Mouse (Mus musculus) midbrain, embryonic 16.5 days (tissue): ENCODE measurements around the gene Map3k5. TPM values are rescaled to one million over a fixed set of nuclear protein-coding genes. Genes with fewer than 3 reads are reported as not detected.

Experiments used
- ATAC-seq: fragments of 200-750 bp; cut with Nextera tagmentation; 2 replicates; pipeline ENCODE4 v1.8.0; 2017; ENCODE audit warnings: moderate TSS enrichment
- H3K27ac ChIP-seq: fragments of 300-500 bp; sonication (generic); 2 replicates; pipeline ENCODE4 v1.5.1; 2014; ENCODE audit warnings: mild to moderate bottlenecking, low read length, mixed read lengths
- H3K27me3 ChIP-seq: fragments of 300-500 bp; sonication (generic); 2 replicates; pipeline ENCODE4 v1.6.1; 2014; ENCODE audit warnings: low read depth, low read length, mixed read lengths; ENCODE audit not compliant: control insufficient read depth, insufficient read depth
- H3K36me3 ChIP-seq: fragments of 300-500 bp; sonication (generic); 2 replicates; pipeline ENCODE4 v1.6.1; 2014; ENCODE audit warnings: mild to moderate bottlenecking, low read length, moderate library complexity, mixed read lengths; ENCODE audit not compliant: control insufficient read depth, insufficient read depth
- H3K4me1 ChIP-seq: fragments of 300-500 bp; sonication (generic); 2 replicates; pipeline ENCODE4 v1.6.1; 2014; ENCODE audit warnings: mild to moderate bottlenecking, low read length, mixed read lengths; ENCODE audit not compliant: control insufficient read depth, insufficient read depth
- H3K4me2 ChIP-seq: fragments of 300-500 bp; sonication (generic); 2 replicates; pipeline ENCODE4 v1.6.1; 2014; ENCODE audit warnings: mild to moderate bottlenecking, low read length, mixed read lengths
- H3K4me3 ChIP-seq: fragments of 300-500 bp; sonication (generic); 2 replicates; pipeline ENCODE4 v1.5.1; 2014; ENCODE audit warnings: low read depth, mild to moderate bottlenecking, low read length, moderate library complexity, mixed read lengths
- H3K9ac ChIP-seq: fragments of 300-500 bp; sonication (generic); 2 replicates; pipeline ENCODE4 v1.6.1; 2014; ENCODE audit warnings: low read depth, low read length, mixed read lengths
- H3K9me3 ChIP-seq: fragments of 300-500 bp; sonication (generic); replicated peaks from 2 replicates; pipeline ENCODE4 v1.6.1; 2014; ENCODE audit warnings: mild to moderate bottlenecking, low read length, mixed read lengths; ENCODE audit not compliant: control insufficient read depth, poor library complexity, severe bottlenecking
- WGBS: fragments of 180-500 bp; shearing (Covaris S2); extraction: QIAGEN DNeasy Blood & Tissue Kit; methylation state at CpG from one replicate; pipeline ENCODE4 v1.1.7; 2014; 5-methylcytosine and 5-hydroxymethylcytosine counted together
- polyA plus RNA-seq: library from polyadenylated mRNA; unstranded; fragments of >200 nt; fragmentation: Nextera tagmentation; extraction: Ambion mirVana; gene quantifications from 2 replicates; pipeline ENCODE4 v1.2.1, GENCODE M21; 2015

Map3k5 gene
- polyA plus RNA-seq, 1 experiment from 2014 or later, result 1.2 TPM

DNA sequence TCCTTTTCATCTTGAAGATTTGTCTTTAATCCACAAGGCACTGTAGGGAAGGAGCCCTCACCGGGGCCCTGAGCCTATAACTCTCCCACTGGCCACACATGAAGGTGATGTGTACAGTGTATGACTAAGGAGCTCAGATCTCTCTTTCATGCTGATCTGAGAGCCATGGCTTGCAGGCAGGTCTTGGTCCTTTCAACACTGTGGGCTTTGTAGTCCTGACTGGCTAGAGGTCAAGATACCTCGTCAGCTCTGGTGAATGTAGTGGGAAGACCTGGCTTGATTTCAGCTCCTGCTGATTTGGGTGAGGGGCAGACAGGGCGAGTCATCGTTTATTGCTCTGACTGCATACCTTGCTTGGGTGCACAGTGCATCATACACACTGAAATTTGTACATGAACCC lies 171.3 kb downstream of the Map3k5 start:
- Histone ChIP-seq H3K36me3 (no peaks in the 10 kb centered on the region), H3K4me1 (no peaks in the 10 kb centered on the region), H3K4me2 (no peak overlapping the region), H3K9ac (no peak overlapping the region), H3K27me3 (no peaks in the 10 kb centered on the region), H3K9me3 (no peaks in the 10 kb centered on the region), H3K4me3 (no peak overlapping the region), H3K27ac (no peak overlapping the region)
- 83% methylated on average over 4 of the region's 4 CpGs for WGBS
- ATAC-seq, result no peak

DNA sequence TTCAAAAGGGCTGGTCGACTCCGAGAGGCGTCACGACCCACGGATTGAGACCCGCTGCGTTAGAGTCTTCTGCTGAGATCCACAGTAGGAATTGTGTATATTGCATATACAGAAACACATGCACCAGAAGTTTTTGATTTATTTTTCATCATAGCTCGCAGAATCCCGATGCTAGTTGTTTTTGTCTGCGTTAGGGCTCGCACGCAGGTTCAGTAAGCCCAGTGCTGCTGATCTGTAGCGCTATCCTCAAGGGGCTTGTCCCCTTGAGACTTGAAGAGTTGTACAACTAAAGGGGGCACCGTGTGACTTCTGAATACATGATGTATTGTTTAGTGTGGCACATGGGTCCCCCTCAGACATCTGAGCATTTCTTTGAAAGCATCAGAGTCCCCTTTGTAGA lies 172.8 kb downstream of the Map3k5 start:
- 90% methylated on average over 14 of the region's 14 CpGs for WGBS
- H3K4me3 ChIP-seq, result no peak overlapping the region
- H3K4me2 ChIP-seq, result no peak overlapping the region
- no peaks in the 10 kb centered on the region for H3K4me1 ChIP-seq
- H3K27me3 ChIP-seq, result no peaks in the 10 kb centered on the region
- no peaks in the 10 kb centered on the region for H3K36me3 ChIP-seq
- no peak overlapping the region for H3K27ac ChIP-seq
- H3K9me3 ChIP-seq, result no peaks in the 10 kb centered on the region
- no peak overlapping the region for H3K9ac ChIP-seq
- ATAC-seq, result no peak

DNA sequence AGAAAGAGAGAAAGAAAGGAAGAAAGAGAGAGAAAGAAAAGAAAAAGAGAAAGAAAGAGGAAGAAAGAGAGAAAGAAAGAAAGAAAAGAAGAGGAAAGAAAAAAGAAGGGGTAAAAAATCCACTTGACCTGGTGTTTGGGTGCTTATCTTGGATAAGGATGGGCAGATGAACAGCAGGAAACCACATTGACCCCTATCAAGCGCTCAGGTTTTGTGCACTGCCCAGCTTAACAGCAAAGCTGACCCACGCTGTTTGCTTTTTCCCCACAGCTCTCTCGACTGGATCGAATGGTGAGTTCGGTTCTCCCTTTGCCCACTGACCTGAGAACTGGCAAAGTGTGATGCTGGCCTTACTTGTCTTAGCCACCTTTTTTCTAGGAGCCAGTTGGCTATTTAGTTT lies 177.2 kb downstream of the Map3k5 start:
- WGBS, result 85% methylated on average over 5 of the region's 5 CpGs
- Histone ChIP-seq H3K9ac (no peak overlapping the region), H3K9me3 (no peaks in the 10 kb centered on the region), H3K4me1 (no peaks in the 10 kb centered on the region), H3K4me2 (no peak overlapping the region), H3K36me3 (no peaks in the 10 kb centered on the region), H3K27me3 (no peaks in the 10 kb centered on the region), H3K27ac (no peak overlapping the region), H3K4me3 (no peak overlapping the region)
- no peak for ATAC-seq

DNA sequence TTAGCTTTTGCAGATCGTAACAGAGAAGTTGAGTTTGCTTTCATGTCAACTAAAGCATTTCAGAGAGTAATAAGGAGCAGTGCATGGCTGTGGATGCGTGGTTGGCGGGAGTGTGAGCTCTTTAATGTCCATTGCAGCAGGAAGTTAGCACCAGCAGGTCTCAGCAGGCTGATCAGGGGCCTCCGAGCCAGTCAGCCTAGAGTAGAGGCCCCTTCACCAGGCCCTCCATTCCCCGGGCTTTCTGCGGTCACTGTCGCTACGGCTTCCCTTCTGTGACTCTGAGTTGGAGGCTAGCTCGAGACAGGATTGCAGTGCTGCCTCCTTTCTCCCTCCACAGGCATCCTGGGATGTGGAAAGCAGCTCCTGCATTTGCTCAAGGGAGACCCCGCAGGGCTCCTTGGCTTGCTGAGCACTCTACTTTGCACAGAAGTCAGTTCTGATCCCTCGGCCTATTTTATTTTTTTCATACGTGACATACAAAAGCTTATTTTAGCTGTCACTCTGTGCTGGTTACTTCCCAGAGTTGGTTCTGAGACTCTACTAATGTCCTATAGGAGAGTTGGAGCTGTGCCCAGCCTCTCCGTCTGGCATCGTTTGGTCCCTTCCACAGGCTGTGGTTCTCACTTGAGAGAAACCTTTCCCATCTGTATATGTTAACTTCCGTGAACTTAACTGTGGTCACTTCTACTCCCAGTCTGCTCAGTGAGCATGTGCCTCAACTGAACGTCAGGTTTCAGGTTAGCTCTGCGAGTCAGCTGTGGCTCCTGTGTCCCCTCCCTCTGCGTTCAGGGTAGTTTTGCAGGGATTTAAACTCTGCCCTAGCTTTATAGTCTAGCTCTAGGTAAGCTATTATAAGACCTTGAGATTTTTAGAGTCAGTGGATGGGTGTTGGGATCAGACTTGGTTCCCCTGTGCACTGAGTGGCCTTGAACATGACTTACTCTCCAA lies 178.0 kb downstream of the Map3k5 start:
- H3K4me1 ChIP-seq, result no peaks in the 10 kb centered on the region
- H3K9me3 ChIP-seq, result no peaks in the 10 kb centered on the region
- H3K4me3 ChIP-seq, result no peak overlapping the region
- ATAC-seq, result no peak
- H3K9ac ChIP-seq, result no peak overlapping the region
- H3K27ac ChIP-seq, result no peak overlapping the region
- no peaks in the 10 kb centered on the region for H3K27me3 ChIP-seq
- no peaks in the 10 kb centered on the region for H3K36me3 ChIP-seq
- H3K4me2 ChIP-seq, result no peak overlapping the region
- 85% methylated on average over 18 of the region's 18 CpGs for WGBS

DNA sequence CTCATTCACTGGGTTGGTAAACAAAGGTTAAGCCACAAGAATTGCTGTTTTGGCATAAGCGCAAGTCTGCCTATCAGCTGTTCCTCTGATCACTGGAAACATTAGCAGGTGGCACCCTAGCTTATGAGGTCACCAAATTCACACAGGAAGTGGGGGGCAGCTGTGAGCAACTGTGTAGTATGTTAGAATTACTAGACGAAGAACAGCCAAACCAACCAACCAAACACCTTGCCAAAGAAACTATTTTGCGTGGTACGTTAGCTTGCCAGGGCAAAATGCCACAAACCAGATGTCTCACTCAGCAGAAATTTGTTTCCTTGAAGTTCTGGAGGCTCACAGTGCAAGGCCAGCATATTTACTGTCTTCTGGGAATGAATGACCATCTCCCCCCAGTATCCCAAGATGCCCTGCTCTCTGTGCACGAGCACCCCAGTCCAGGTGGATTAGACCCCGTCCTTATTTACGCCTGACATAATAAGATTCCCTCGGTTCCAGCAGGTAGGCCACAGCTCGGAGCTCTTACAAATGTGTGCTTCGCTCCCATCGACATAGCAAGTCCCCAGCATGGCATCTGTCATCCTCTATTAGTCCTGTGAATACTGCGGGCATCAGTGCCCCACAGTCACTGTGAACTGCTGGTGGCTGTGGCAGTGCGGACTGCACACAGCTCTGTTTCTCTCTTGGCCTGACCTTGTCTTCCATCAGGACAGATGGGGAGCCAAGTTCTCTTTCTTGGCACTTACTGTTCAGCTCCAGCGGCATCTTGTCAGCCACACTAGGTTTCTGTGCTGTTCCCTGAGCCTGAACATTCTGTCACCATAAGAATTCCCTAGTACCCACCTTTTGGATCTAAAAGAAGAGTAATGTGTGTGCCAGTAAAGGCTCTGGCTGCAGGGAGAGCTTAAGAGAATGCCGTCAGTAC lies 185.5 kb downstream of the Map3k5 start:
- ATAC-seq, result no peak
- no peaks in the 10 kb centered on the region for H3K27me3 ChIP-seq
- H3K4me2 ChIP-seq, result no peak overlapping the region
- no peak overlapping the region for H3K4me3 ChIP-seq
- no peaks in the 10 kb centered on the region for H3K36me3 ChIP-seq
- H3K27ac ChIP-seq, result no peak overlapping the region
- H3K9me3 ChIP-seq, result no peaks in the 10 kb centered on the region
- no peaks in the 10 kb centered on the region for H3K4me1 ChIP-seq
- H3K9ac ChIP-seq, result no peak overlapping the region
- 93% methylated on average over 15 of the region's 15 CpGs for WGBS

DNA sequence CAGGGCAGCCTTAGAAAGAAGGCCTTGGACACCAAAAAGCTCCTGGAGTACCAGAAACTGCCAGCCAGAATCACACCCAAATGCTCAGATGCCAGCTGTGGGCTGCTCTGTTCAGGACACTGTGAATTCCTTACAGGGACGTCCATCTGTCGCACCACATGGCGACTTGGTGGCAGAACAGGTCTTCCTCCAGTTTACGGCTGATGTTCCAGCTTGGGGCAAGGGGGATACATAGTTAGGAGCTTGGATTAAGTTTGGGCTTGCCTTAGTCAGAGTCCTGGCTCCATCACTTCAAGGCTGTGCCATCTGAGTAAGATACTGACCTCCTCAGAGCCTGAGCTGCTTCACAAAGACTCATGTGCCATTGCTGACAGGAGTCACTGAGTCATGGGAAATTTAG lies 187.7 kb downstream of the Map3k5 start:
- Histone ChIP-seq H3K27ac (no peak overlapping the region), H3K36me3 (no peaks in the 10 kb centered on the region), H3K9ac (no peak overlapping the region), H3K4me1 (no peaks in the 10 kb centered on the region), H3K4me2 (no peak overlapping the region), H3K4me3 (no peak overlapping the region), H3K27me3 (no peaks in the 10 kb centered on the region), H3K9me3 (no peaks in the 10 kb centered on the region)
- WGBS, result 85% methylated on average over 4 of the region's 4 CpGs
- ATAC-seq, result no peak

DNA sequence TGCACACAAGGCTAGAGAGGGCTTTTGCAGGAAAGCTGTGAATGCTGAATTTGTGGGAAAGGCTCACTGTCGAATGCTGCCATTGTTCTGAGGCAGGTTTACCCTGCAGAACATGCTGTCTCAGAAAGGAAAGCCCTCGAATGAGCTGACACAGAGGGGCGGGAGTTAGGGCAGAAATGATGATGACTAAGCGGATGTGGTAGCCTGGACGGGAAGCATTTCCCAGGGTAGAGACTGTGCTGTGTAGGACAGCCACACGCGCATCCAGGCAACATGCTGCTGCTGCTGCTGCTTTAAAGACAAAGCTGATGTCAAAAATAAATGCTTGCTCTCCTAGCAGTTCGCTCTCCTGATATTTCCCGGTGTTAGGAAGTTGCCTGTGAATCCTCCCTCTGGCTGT lies 189.1 kb downstream of the Map3k5 start:
- Histone ChIP-seq H3K4me3 (no peak overlapping the region), H3K27me3 (no peaks in the 10 kb centered on the region), H3K36me3 (no peaks in the 10 kb centered on the region), H3K4me2 (no peak overlapping the region), H3K9me3 (no peaks in the 10 kb centered on the region), H3K9ac (0 out of 2 replicates have a peak overlapping the region, but pooled peaks have one; percentile 42), H3K27ac (no peak overlapping the region), H3K4me1 (no peaks in the 10 kb centered on the region)
- ATAC-seq, result no peak; the same call in 1 of the 2 replicates
- WGBS, result 46% methylated on average over 9 of the region's 9 CpGs

DNA sequence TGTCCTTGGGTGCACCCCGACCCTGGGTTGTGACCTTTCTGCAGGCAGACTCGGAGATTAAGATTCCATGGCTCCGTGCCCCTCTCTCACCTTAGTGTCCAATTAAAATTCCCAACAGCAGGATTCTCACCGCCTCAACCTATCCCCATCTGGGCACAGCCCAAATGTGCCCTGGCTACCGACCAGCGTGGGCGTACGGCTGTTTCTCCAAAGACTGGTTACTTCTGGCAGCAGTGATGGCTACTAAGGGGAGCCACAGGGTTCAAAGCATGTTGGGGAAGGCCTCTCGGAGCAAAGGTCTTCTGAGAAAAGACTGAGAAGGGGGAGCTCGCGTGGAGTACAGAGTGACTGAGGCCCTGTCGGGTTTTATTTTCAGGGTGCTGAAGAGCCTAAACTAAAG lies 190.3 kb downstream of the Map3k5 start:
- no peak overlapping the region for H3K27ac ChIP-seq
- no peaks in the 10 kb centered on the region for H3K36me3 ChIP-seq
- H3K4me2 ChIP-seq, result no peak overlapping the region
- H3K4me3 ChIP-seq, result no peak overlapping the region
- H3K9me3 ChIP-seq, result no peaks in the 10 kb centered on the region
- H3K9ac ChIP-seq, result no peak overlapping the region
- H3K27me3 ChIP-seq, result no peaks in the 10 kb centered on the region
- 84% methylated on average over 12 of the region's 12 CpGs for WGBS
- H3K4me1 ChIP-seq, result no peaks in the 10 kb centered on the region
- ATAC-seq, result no peak

DNA sequence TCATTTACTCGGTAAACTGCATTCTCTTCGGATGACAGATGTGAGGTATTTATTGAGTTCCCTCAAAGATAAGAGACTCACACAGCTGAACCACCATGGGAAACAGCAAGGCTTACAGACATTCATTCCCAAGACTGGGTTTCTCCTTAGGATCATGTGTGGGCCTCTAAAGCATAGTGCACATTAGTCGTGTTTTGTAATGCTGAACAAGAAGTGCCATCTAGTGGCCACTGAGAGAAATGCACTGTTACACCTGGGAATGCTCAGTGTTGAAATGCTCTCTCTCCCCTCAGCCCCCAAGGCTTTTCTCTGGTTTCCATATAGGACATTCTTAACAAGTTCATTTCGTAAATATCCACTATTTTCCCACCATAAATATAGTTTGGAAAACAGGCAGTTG lies 191.0 kb downstream of the Map3k5 start:
- 48% methylated on average over 4 of the region's 4 CpGs for WGBS
- no peaks in the 10 kb centered on the region for H3K36me3 ChIP-seq
- peak; percentile 81 for ATAC-seq
- H3K9me3 ChIP-seq, result no peaks in the 10 kb centered on the region
- no peak overlapping the region for H3K9ac ChIP-seq
- no peaks in the 10 kb centered on the region for H3K4me1 ChIP-seq
- H3K27me3 ChIP-seq, result no peaks in the 10 kb centered on the region
- no peak overlapping the region for H3K4me2 ChIP-seq
- no peak overlapping the region for H3K27ac ChIP-seq
- H3K4me3 ChIP-seq, result no peak overlapping the region
